Mouse (Mus musculus): ENCODE measurements around the gene Grip1. TPM values are rescaled to one million over a fixed set of nuclear protein-coding genes. Genes with fewer than 3 reads are reported as not detected.
A peak's percentile ranks its signal among the peaks of the same experiment; 100 is the strongest.

Grip1 gene
- polyA plus RNA-seq (2014; fragmentation: Nextera tagmentation; extraction: Ambion mirVana), result 16.1 and 16.2 TPM in 2 replicates

- Histone ChIP-seq H3K27ac (ENCODE audit: low read depth, low read length) (peak within 1 kb of the TSS; percentile 80), H3K9ac (ENCODE audit: low read length) (peak within 1 kb of the TSS; percentile 84), H3K4me1 (ENCODE audit: control insufficient read depth, insufficient read depth, low read length) (peaks cover 7% of the 10 kb centered on the region), H3K9me3 (ENCODE audit: control insufficient read depth, low read length) (no peaks in the 10 kb centered on the region), H3K27me3 (ENCODE audit: control insufficient read depth, insufficient read depth, low read length) (no peaks in the 10 kb centered on the region), H3K4me3 (ENCODE audit: low read depth, low read length) (peak within 1 kb of the TSS; percentile 78), H3K4me2 (ENCODE audit: low read depth) (peak within 1 kb of the TSS; percentile 92), H3K36me3 (ENCODE audit: control insufficient read depth, insufficient read depth, low read length) (no peaks in the 10 kb centered on the region)
- under 1% methylated on average over 29 of the region's 84 CpGs for WGBS
- ATAC-seq (ENCODE audit: insufficient read depth, low FRiP score, low TSS enrichment) (peak; percentile 89), DNase-seq (ENCODE audit: low spot score) (peak; percentile 78)
These were observed at the start of gene Grip1 for GRCm38 (mm10) chr10:119453431-119454105. Gene Grip1 (plus strand): TSS chr10:119453830.

- no peak overlapping the region for H3K27ac ChIP-seq (ENCODE audit: low read depth, low read length)
- H3K4me2 ChIP-seq (ENCODE audit: low read depth), result no peak overlapping the region
- no peak for ATAC-seq (ENCODE audit: insufficient read depth, low FRiP score, low TSS enrichment)
- H3K27me3 ChIP-seq (ENCODE audit: control insufficient read depth, insufficient read depth, low read length), result no peaks in the 10 kb centered on the region
- no peak for DNase-seq (ENCODE audit: low spot score)
- H3K9ac ChIP-seq (ENCODE audit: low read length), result no peak overlapping the region
- no peaks in the 10 kb centered on the region for H3K36me3 ChIP-seq (ENCODE audit: control insufficient read depth, insufficient read depth, low read length)
- no peak overlapping the region for H3K4me3 ChIP-seq (ENCODE audit: low read depth, low read length)
- 92% methylated on average over 9 of the region's 9 CpGs for WGBS
- no peaks in the 10 kb centered on the region for H3K9me3 ChIP-seq (ENCODE audit: control insufficient read depth, low read length)
- no peaks in the 10 kb centered on the region for H3K4me1 ChIP-seq (ENCODE audit: control insufficient read depth, insufficient read depth, low read length)
These were observed 48.5 kb upstream of the Grip1 start for GRCm38 (mm10) chr10:119405103-119405502.

GRCm38 (mm10) chr10:119405612-119406011 is 48.0 kb upstream of the Grip1 start:
- DNase-seq (ENCODE audit: low spot score), result no peak
- 93% methylated on average over 1 of the region's 1 CpGs for WGBS
- ATAC-seq (ENCODE audit: insufficient read depth, low FRiP score, low TSS enrichment), result no peak
- Histone ChIP-seq H3K4me2 (ENCODE audit: low read depth) (no peak overlapping the region), H3K4me3 (ENCODE audit: low read depth, low read length) (no peak overlapping the region), H3K4me1 (ENCODE audit: control insufficient read depth, insufficient read depth, low read length) (no peaks in the 10 kb centered on the region), H3K27me3 (ENCODE audit: control insufficient read depth, insufficient read depth, low read length) (no peaks in the 10 kb centered on the region), H3K27ac (ENCODE audit: low read depth, low read length) (no peak overlapping the region), H3K9ac (ENCODE audit: low read length) (no peak overlapping the region), H3K36me3 (ENCODE audit: control insufficient read depth, insufficient read depth, low read length) (no peaks in the 10 kb centered on the region), H3K9me3 (ENCODE audit: control insufficient read depth, low read length) (no peaks in the 10 kb centered on the region)

- H3K9me3 ChIP-seq (ENCODE audit: control insufficient read depth, low read length), result no peaks in the 10 kb centered on the region
- H3K27ac ChIP-seq (ENCODE audit: low read depth, low read length), result no peak overlapping the region
- 29% methylated on average over 6 of the region's 6 CpGs for WGBS
- no peak for ATAC-seq (ENCODE audit: insufficient read depth, low FRiP score, low TSS enrichment)
- H3K9ac ChIP-seq (ENCODE audit: low read length), result no peak overlapping the region
- no peak overlapping the region for H3K4me3 ChIP-seq (ENCODE audit: low read depth, low read length)
- H3K27me3 ChIP-seq (ENCODE audit: control insufficient read depth, insufficient read depth, low read length), result no peaks in the 10 kb centered on the region
- H3K4me2 ChIP-seq (ENCODE audit: low read depth), result no peak overlapping the region
- no peak for DNase-seq (ENCODE audit: low spot score)
- H3K4me1 ChIP-seq (ENCODE audit: control insufficient read depth, insufficient read depth, low read length), result no peaks in the 10 kb centered on the region
- H3K36me3 ChIP-seq (ENCODE audit: control insufficient read depth, insufficient read depth, low read length), result no peaks in the 10 kb centered on the region
These were observed 45.3 kb upstream of the Grip1 start for GRCm38 (mm10) chr10:119408327-119408726.

- ATAC-seq (ENCODE audit: insufficient read depth, low FRiP score, low TSS enrichment) (no peak), DNase-seq (ENCODE audit: low spot score) (no peak)
- H3K27ac ChIP-seq (ENCODE audit: low read depth, low read length), result no peak overlapping the region
- no peak overlapping the region for H3K4me2 ChIP-seq (ENCODE audit: low read depth)
- H3K4me1 ChIP-seq (ENCODE audit: control insufficient read depth, insufficient read depth, low read length), result no peaks in the 10 kb centered on the region
- H3K9ac ChIP-seq (ENCODE audit: low read length), result no peak overlapping the region
- H3K36me3 ChIP-seq (ENCODE audit: control insufficient read depth, insufficient read depth, low read length), result no peaks in the 10 kb centered on the region
- H3K4me3 ChIP-seq (ENCODE audit: low read depth, low read length), result no peak overlapping the region
- WGBS, result 95% methylated on average over 11 of the region's 11 CpGs
- H3K9me3 ChIP-seq (ENCODE audit: control insufficient read depth, low read length), result no peaks in the 10 kb centered on the region
- H3K27me3 ChIP-seq (ENCODE audit: control insufficient read depth, insufficient read depth, low read length), result no peaks in the 10 kb centered on the region
These were observed 40.4 kb upstream of the Grip1 start for GRCm38 (mm10) chr10:119413238-119413637.

GRCm38 (mm10) chr10:119415106-119415505 is 38.5 kb upstream of the Grip1 start:
- ATAC-seq (ENCODE audit: insufficient read depth, low FRiP score, low TSS enrichment), result no peak
- Histone ChIP-seq H3K36me3 (ENCODE audit: control insufficient read depth, insufficient read depth, low read length) (no peaks in the 10 kb centered on the region), H3K4me1 (ENCODE audit: control insufficient read depth, insufficient read depth, low read length) (no peaks in the 10 kb centered on the region), H3K4me2 (ENCODE audit: low read depth) (no peak overlapping the region), H3K27ac (ENCODE audit: low read depth, low read length) (no peak overlapping the region), H3K4me3 (ENCODE audit: low read depth, low read length) (no peak overlapping the region), H3K9me3 (ENCODE audit: control insufficient read depth, low read length) (no peaks in the 10 kb centered on the region), H3K9ac (ENCODE audit: low read length) (no peak overlapping the region), H3K27me3 (ENCODE audit: control insufficient read depth, insufficient read depth, low read length) (no peaks in the 10 kb centered on the region)
- DNase-seq (ENCODE audit: low spot score), result peak; percentile 22
- WGBS, result 73% methylated on average over 4 of the region's 4 CpGs

- DNase-seq (ENCODE audit: low spot score) (no peak), ATAC-seq (ENCODE audit: insufficient read depth, low FRiP score, low TSS enrichment) (no peak)
- H3K9ac ChIP-seq (ENCODE audit: low read length), result no peak overlapping the region
- WGBS, result 80% methylated on average over 6 of the region's 6 CpGs
- H3K36me3 ChIP-seq (ENCODE audit: control insufficient read depth, insufficient read depth, low read length), result no peaks in the 10 kb centered on the region
- H3K4me2 ChIP-seq (ENCODE audit: low read depth), result no peak overlapping the region
- H3K27me3 ChIP-seq (ENCODE audit: control insufficient read depth, insufficient read depth, low read length), result no peaks in the 10 kb centered on the region
- H3K4me3 ChIP-seq (ENCODE audit: low read depth, low read length), result no peak overlapping the region
- H3K9me3 ChIP-seq (ENCODE audit: control insufficient read depth, low read length), result no peaks in the 10 kb centered on the region
- no peaks in the 10 kb centered on the region for H3K4me1 ChIP-seq (ENCODE audit: control insufficient read depth, insufficient read depth, low read length)
- H3K27ac ChIP-seq (ENCODE audit: low read depth, low read length), result no peak overlapping the region
These were observed 32.2 kb upstream of the Grip1 start for GRCm38 (mm10) chr10:119421418-119421817.

GRCm38 (mm10) chr10:119423821-119424534 is 29.7 kb upstream of the Grip1 start:
- H3K4me1 ChIP-seq (ENCODE audit: control insufficient read depth, insufficient read depth, low read length), result no peaks in the 10 kb centered on the region
- no peak overlapping the region for H3K4me3 ChIP-seq (ENCODE audit: low read depth, low read length)
- H3K9ac ChIP-seq (ENCODE audit: low read length), result no peak overlapping the region
- no peak overlapping the region for H3K27ac ChIP-seq (ENCODE audit: low read depth, low read length)
- H3K27me3 ChIP-seq (ENCODE audit: control insufficient read depth, insufficient read depth, low read length), result no peaks in the 10 kb centered on the region
- H3K36me3 ChIP-seq (ENCODE audit: control insufficient read depth, insufficient read depth, low read length), result no peaks in the 10 kb centered on the region
- H3K9me3 ChIP-seq (ENCODE audit: control insufficient read depth, low read length), result no peaks in the 10 kb centered on the region
- ATAC-seq (ENCODE audit: insufficient read depth, low FRiP score, low TSS enrichment) (no peak), DNase-seq (ENCODE audit: low spot score) (no peak)
- no peak overlapping the region for H3K4me2 ChIP-seq (ENCODE audit: low read depth)
- 94% methylated on average over 11 of the region's 11 CpGs for WGBS

- no peak for DNase-seq (ENCODE audit: low spot score)
- Histone ChIP-seq H3K4me2 (ENCODE audit: low read depth) (no peak overlapping the region), H3K9ac (ENCODE audit: low read length) (no peak overlapping the region), H3K27ac (ENCODE audit: low read depth, low read length) (no peak overlapping the region), H3K36me3 (ENCODE audit: control insufficient read depth, insufficient read depth, low read length) (no peaks in the 10 kb centered on the region), H3K9me3 (ENCODE audit: control insufficient read depth, low read length) (no peaks in the 10 kb centered on the region), H3K4me3 (ENCODE audit: low read depth, low read length) (no peak overlapping the region), H3K27me3 (ENCODE audit: control insufficient read depth, insufficient read depth, low read length) (no peaks in the 10 kb centered on the region), H3K4me1 (ENCODE audit: control insufficient read depth, insufficient read depth, low read length) (no peaks in the 10 kb centered on the region)
- no peak for ATAC-seq (ENCODE audit: insufficient read depth, low FRiP score, low TSS enrichment)
- 91% methylated on average over 7 of the region's 7 CpGs for WGBS
These were observed 26.0 kb upstream of the Grip1 start for GRCm38 (mm10) chr10:119427653-119428052.

Data from neural tube, embryonic 11.5 days (tissue).